Mouse (Mus musculus) CD8-positive naive resting alpha-beta T cell, adult 57 days (primary cell): Measurements from ENCODE around the gene Olfr1120. TPM values are rescaled to one million over a fixed set of nuclear protein-coding genes. Genes with fewer than 3 reads are reported as not detected.

Experiments
- total RNA-seq: library from RNA; stranded (reverse); gene quantifications from one replicate; pipeline ENCODE4 v1.2.4, GENCODE M21; 2023

Olfr1120 gene
- total RNA-seq, result not detected

GRCm38 (mm10) chr2:87354515-87354914 is at the start of gene Olfr1120:
Olfr1120 (plus strand) TSS chr2:87354815.

GRCm38 (mm10) chr2:87307281-87307680 is 47.3 kb upstream of the Olfr1120 start, which contains the start of gene Olfr1118:
Olfr1118 (plus strand) TSS chr2:87307581.

DNA sequence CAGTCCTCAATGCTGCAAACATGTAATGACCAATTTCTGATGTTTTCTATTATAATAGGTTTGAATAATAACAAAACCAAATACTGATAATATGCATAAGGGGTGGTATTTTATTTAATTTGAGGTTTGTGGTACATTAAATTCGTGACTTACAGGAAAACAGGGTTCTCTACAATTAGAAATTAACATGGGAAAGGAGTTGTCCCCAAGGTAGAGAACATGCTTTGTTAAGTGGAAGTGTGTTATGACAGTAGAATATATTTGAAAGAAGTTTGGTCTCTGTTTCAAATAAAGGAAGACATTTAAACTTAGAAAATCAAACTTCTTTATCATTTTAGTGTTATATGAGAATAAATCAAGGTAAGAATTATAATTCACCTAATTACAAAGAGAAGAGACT is 15.0 kb downstream of the Olfr1120 start, which contains the start of gene Olfr1121:
Gene Olfr1121, plus strand, starts transcription at position 301 of the 400 bp plus-strand sequence.

DNA sequence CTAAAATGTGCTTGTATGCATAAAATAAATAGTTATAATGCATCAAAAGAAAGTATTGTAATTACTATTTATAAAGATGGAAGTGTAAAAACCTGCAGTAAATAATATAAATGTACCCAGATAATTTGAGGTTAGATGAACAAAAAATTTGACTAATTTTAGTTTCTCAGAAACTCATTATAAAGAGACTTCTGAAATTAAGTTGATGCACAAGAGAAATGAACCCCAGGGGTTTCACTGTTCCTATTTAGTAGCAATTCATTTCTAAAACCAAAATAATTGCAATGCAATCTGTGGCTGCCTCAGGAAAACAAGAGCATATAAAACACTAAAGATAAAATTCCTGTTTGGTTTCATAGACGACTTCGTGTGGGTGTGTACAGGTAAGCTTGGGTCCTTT is 30.9 kb downstream of the Olfr1120 start, which contains the start of gene Olfr1122:
Gene Olfr1122, plus strand, starts transcription at position 301 of the 400 bp plus-strand sequence.

Other genes starting within 250 kb of the Olfr1120 start
- not detected for gene Olfr259, start 240.2 kb upstream of the Olfr1120 start, total RNA-seq
- not detected for gene Olfr1110, start 214.5 kb upstream of the Olfr1120 start, total RNA-seq
- not detected for gene Olfr1111, start 202.2 kb upstream of the Olfr1120 start, total RNA-seq
- gene Olfr1112, start 167.0 kb upstream of the Olfr1120 start, total RNA-seq, result not detected
- gene Olfr1113, start 145.8 kb upstream of the Olfr1120 start, total RNA-seq, result not detected
- gene Olfr1115, start 106.8 kb upstream of the Olfr1120 start, total RNA-seq, result not detected
- gene Olfr1116, start 87.3 kb upstream of the Olfr1120 start, total RNA-seq, result not detected
- not detected for gene Olfr1118, start 47.2 kb upstream of the Olfr1120 start, total RNA-seq
- not detected for gene Olfr1121, start 15.1 kb downstream of the Olfr1120 start, total RNA-seq
- gene Olfr1122, start 31.0 kb downstream of the Olfr1120 start, total RNA-seq, result not detected
- not detected for gene Olfr1123, start 61.8 kb downstream of the Olfr1120 start, total RNA-seq
- gene Olfr1124, start 75.5 kb downstream of the Olfr1120 start, total RNA-seq, result not detected
- not detected for gene Olfr1126, start 99.1 kb downstream of the Olfr1120 start, total RNA-seq
- gene Pramel7, start 142.3 kb downstream of the Olfr1120 start, total RNA-seq, result not detected
- not detected for gene Pramel6, start 151.8 kb downstream of the Olfr1120 start, total RNA-seq
- gene Olfr153, start 177.0 kb downstream of the Olfr1120 start, total RNA-seq, result not detected
- not detected for gene Olfr1128, start 190.7 kb downstream of the Olfr1120 start, total RNA-seq
- not detected for gene Olfr1129, start 219.1 kb downstream of the Olfr1120 start, total RNA-seq